Mouse (Mus musculus): ENCODE data around the gene Ifitm5.

GRCm38 (mm10) chr7:140955758-140956555 is 5.9 kb upstream of the Ifitm5 start, which contains the start of the genes Gm45717 and Ifitm2:
- TF ChIP-seq CTCF (IDR thresholded peaks at IDR 0.05; ENCODE audit: insufficient read depth, low read depth, low read length) (no peak), POLR2A (IDR thresholded peaks at IDR 0.05; ENCODE audit: insufficient read depth, low read depth, low read length) (no peak)

All from olfactory bulb, adult 2 months (tissue).